Mouse (Mus musculus): Measurements from ENCODE around the gene Gm8232. TPM values are rescaled to one million over a fixed set of nuclear protein-coding genes. Genes with fewer than 3 reads are reported as not detected.
"Not testable (repeated sequence)": the region's sequence is repeated elsewhere in the genome, so short reads cannot be mapped to it uniquely, and the experiment has no call there.

Gene Gm8232
- not detected for total RNA-seq (2021)
- long read RNA-seq, experiment 1: 0 reads
- long read RNA-seq, experiment 2: 0 reads

DNA sequence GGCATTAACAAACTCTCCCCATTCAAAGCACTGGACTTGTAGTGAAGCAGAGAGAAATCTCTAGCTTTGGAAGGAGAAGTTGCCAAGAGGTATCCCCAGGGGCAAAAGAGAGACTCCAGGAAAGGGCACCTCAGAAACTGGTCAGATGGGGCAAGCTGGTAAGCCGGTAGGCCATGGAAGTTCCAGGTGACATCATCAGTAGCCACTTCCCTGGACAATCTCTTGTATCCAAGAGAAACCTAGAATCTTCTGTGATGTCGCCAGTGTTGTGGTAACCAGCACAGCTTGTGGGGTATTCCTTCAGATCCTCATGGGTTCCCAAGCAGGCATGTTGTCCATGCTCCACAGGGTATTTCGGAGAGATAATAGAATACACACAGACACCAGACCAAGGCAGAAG is at the start of gene Gm8232:
Gene Gm8232, plus strand, starts transcription at position 301 of the 400 bp plus-strand sequence.
- DNase-seq (ENCODE audit: low spot score in 2 of 2): not testable (repeated sequence)

DNA sequence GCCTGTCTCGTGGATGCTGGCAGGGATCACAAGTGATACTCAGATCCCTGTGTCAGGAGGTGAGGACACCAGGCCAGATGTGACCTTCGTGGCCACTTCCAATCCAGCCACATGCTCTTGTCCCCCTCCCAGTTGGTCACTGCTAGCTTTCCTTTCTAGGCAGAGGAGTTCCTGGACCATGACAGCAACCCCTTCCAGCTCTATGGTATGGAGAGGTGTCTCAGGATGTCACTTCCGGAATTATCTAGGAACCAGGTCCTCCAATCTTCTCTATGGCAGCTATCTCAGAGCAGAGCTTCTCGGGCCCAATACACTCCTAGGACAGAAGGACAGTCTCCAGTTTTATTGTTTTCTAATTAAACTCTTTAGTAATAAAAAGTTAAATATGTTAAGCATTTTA is 49.2 kb upstream of the Gm8232 start:
- DNase-seq (ENCODE audit: low spot score in 2 of 2): not testable (repeated sequence)

DNA sequence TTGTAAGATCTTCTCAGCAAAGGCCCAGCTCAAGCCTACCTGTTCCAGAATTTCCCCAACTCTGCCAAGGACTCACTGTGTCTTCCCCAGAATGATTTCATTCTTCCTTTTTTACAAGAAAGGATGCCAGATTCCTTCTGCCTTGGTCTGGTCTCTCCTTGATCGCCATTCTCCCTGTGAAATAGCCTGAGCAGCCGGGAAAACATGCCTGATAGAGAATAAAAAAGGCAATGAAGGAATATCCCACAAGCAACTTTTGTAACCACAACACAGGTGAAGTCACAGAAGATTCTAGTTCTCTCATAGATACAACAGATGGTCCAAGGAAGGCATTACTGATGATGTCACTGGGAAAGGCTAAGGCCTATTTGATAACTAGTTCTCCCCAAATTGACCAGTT is 22.8 kb upstream of the Gm8232 start, which contains the start of gene Gm3371:
Gene Gm3371, minus strand, starts transcription at position 101 of the 400 bp plus-strand sequence.
- not testable (repeated sequence) for DNase-seq (ENCODE audit: low spot score in 2 of 2)

Other genes with a start within 250 kb of the Gm8232 start
- not detected for gene Gm8212, start 236.0 kb upstream of the Gm8232 start, total RNA-seq (2021)
- gene 4930503E14Rik, start 220.4 kb upstream of the Gm8232 start, total RNA-seq (2021): not detected
- gene Gm8220, start 148.1 kb upstream of the Gm8232 start, total RNA-seq (2021): not detected
- gene Gm5930, start 95.1 kb upstream of the Gm8232 start, total RNA-seq (2021): not detected
- gene Gm8229, start 68.3 kb upstream of the Gm8232 start, total RNA-seq (2021): not detected
- gene Gm3371, start 22.9 kb upstream of the Gm8232 start, total RNA-seq (2021): not detected
- not detected for gene BC061237, start 58.8 kb downstream of the Gm8232 start, total RNA-seq (2021)
- gene Gm17093, start 84.6 kb downstream of the Gm8232 start, total RNA-seq (2021): not detected
- not detected for gene Gm8247, start 149.5 kb downstream of the Gm8232 start, total RNA-seq (2021)
- gene Gm5624, start 194.3 kb downstream of the Gm8232 start, total RNA-seq (2021): not detected